In genomic region chr11:106663838-106664237, GRCm38 (mm10) we compare ENCODE assay signal across 13 mouse cellular contexts. TPM values are rescaled to one million over a fixed set of nuclear protein-coding genes. Genes with fewer than 3 reads are reported as not detected.
DNase-seq lines count a peak whose midpoint lies in the region; ATAC-seq lines count a peak whose summit lies in the region.
"Had no signal": no experiment of that assay in that cellular context is flagged by ENCODE, and none has a peak within 500 bp of the region (broad histone marks: within the 10 kb centered on the region; RNA-seq: fewer than 3 reads in every experiment).

No protein-coding gene starts in this region.

- no peak for ATAC-seq in heart, embryonic 11.5 days (replicated peaks; ENCODE audit: insufficient number of reproducible peaks, low FRiP score, low TSS enrichment)
- ATAC-seq in inflammation-experienced regulatory T-cells, adult 6 months: no peak
- ATAC-seq: activated CD4-positive, CD25-positive, alpha-beta regulatory T cell, adult 4 months had no signal

- 69% methylated on average over 6 of the region's 6 CpGs for WGBS in heart, embryonic 11.5 days (ENCODE audit: insufficient replicate concordance)

- no peak overlapping the region for H3K4me2 ChIP-seq in heart, embryonic 11.5 days
- H3K4me2 ChIP-seq: liver, embryonic 11.5 days had no signal

- no peaks in the 10 kb centered on the region for H3K9me3 ChIP-seq in heart, embryonic 11.5 days (replicated peaks; ENCODE audit: control insufficient read depth, low read length)

- H3K4me1 ChIP-seq in heart, embryonic 11.5 days (ENCODE audit: control insufficient read depth, insufficient read depth, low read length): peaks cover 10% of the 10 kb centered on the region

- no peaks in the 10 kb centered on the region for H3K36me3 ChIP-seq in heart, embryonic 11.5 days (ENCODE audit: control insufficient read depth, insufficient read depth, low read length)

- no peak overlapping the region for H3K4me3 ChIP-seq in heart, embryonic 11.5 days (ENCODE audit: low read depth, low read length)
- H3K4me3 ChIP-seq: erythroblast, embryonic 14.5 days; myocyte had no signal

- peak; percentile 90 for DNase-seq in heart, adult 11 months
- peak; percentile 33 for DNase-seq in kidney, postnatal 10 days
- DNase-seq in kidney, postnatal 25 days: no peak
- peak; percentile 59 for DNase-seq in ES-CJ7 (ENCODE audit: low read depth, low spot score)
- peak; percentile 56 for DNase-seq in induced T-regulatory cell, adult 2 months (ENCODE audit: low read depth)
- DNase-seq in natural killer cell, adult 2 months (ENCODE audit: low spot score in 2 of 2): no peak
- DNase-seq: gastrocnemius, postnatal 10 days had no signal

- H3K27me3 ChIP-seq in heart, embryonic 11.5 days (ENCODE audit: control insufficient read depth, insufficient read depth, low read length): no peaks in the 10 kb centered on the region

- H3K27ac ChIP-seq in heart, embryonic 11.5 days (ENCODE audit: low read depth, low read length): no peak overlapping the region

- H3K9ac ChIP-seq in heart, embryonic 11.5 days (ENCODE audit: low read depth, low read length): no peak overlapping the region

RNA-seq across cellular contexts. Expression of gene Tex2, which starts 50.6 kb away (rescaled TPM):
- 12.3 and 14.9 TPM in 2 replicates for polyA plus RNA-seq in heart, embryonic 11.5 days (2014; fragmentation: Nextera tagmentation; extraction: Ambion mirVana)
- 10 to 100 TPM; 19.4 to 24.0 (median 23.4) TPM for polyA plus RNA-seq in inflammation-experienced regulatory T-cells, adult 6 months (2017; shearing (Covaris generic))

Comparison
In these comparisons a context has a peak if more than half of its experiments do, and no peak if none do; other contexts are left out.
1. DNase-seq: peak in heart, adult 11 months (single experiment), kidney, postnatal 10 days (single experiment), ES-CJ7 (single experiment) and induced T-regulatory cell, adult 2 months (single experiment); none in kidney, postnatal 25 days (0 of 2) and natural killer cell, adult 2 months (0 of 2).